Mouse (Mus musculus) liver, postnatal 0 days (tissue): ENCODE measurements at regions not wholly inside any gene's neighbourhood (a gene's known extent, or its start where the extent isn't known, plus 50 kb on each side); places are given as distances from the start of the nearest gene placed in this dataset.

Experiments used
- CTCF ChIP-seq: sonication (generic); IDR thresholded peaks from 2 replicates; pipeline ENCODE4 v1.5.1; 2016; ENCODE audit warnings: antibody characterized with exemption, low read depth
- EP300 ChIP-seq: IDR thresholded peaks from 2 replicates; pipeline ENCODE4 v1.6.1; 2016; ENCODE audit warnings: antibody characterized with exemption, low read depth, mild to moderate bottlenecking

GRCm38 (mm10) chr6:51702456-51703171, 178.9 kb downstream of the Snx10 start:
- TF ChIP-seq CTCF (no peak), EP300 (no peak)
